Mouse (Mus musculus) heart, embryonic 13.5 days (tissue): ENCODE measurements around the gene Tbc1d10a. TPM values are rescaled to one million over a fixed set of nuclear protein-coding genes. Genes with fewer than 3 reads are reported as not detected.
A peak's percentile ranks its signal among the peaks of the same experiment; 100 is the strongest.

Experiments
- ATAC-seq: fragments of 200-750 bp; cut with Nextera tagmentation; 2 replicates; pipeline ENCODE4 v1.8.0; 2017; ENCODE audit warnings: moderate TSS enrichment; ENCODE audit not compliant: insufficient number of reproducible peaks, low FRiP score, low TSS enrichment; ENCODE audit errors: extremely low read depth
- H3K27ac ChIP-seq: fragments of 300-500 bp; sonication (generic); replicated peaks from 2 replicates; pipeline ENCODE4 v1.5.1; 2015; ENCODE audit warnings: moderate library complexity, mild to moderate bottlenecking, inconsistent platforms
- H3K27me3 ChIP-seq: fragments of 300-500 bp; sonication (generic); replicated peaks from 2 replicates; pipeline ENCODE4 v1.6.1; 2015; ENCODE audit warnings: mild to moderate bottlenecking, inconsistent platforms
- H3K36me3 ChIP-seq: fragments of 300-500 bp; sonication (generic); 2 replicates; pipeline ENCODE4 v1.6.1; 2015; ENCODE audit warnings: mild to moderate bottlenecking, inconsistent platforms
- H3K4me1 ChIP-seq: fragments of 300-500 bp; sonication (generic); 2 replicates; pipeline ENCODE4 v1.6.1; 2015; ENCODE audit warnings: inconsistent platforms
- H3K4me2 ChIP-seq: fragments of 300-500 bp; sonication (generic); 2 replicates; pipeline ENCODE4 v1.6.1; 2015; ENCODE audit warnings: inconsistent platforms, mild to moderate bottlenecking, moderate library complexity
- H3K4me3 ChIP-seq: fragments of 300-500 bp; sonication (generic); 2 replicates; pipeline ENCODE4 v1.5.1; 2015; ENCODE audit warnings: moderate library complexity, mild to moderate bottlenecking, inconsistent platforms
- H3K9ac ChIP-seq: fragments of 300-500 bp; sonication (generic); 2 replicates; pipeline ENCODE4 v1.6.1; 2015; ENCODE audit warnings: inconsistent platforms, mild to moderate bottlenecking, moderate library complexity
- H3K9me3 ChIP-seq: fragments of 300-500 bp; sonication (generic); 2 replicates; pipeline ENCODE4 v1.6.1; 2016; ENCODE audit warnings: inconsistent platforms
- WGBS: fragments of 180-500 bp; shearing (Covaris S2); methylation state at CpG from one replicate; pipeline ENCODE4 v1.1.7; 2015; ENCODE audit warnings: mixed read lengths; 5-methylcytosine and 5-hydroxymethylcytosine counted together
- polyA plus RNA-seq: library from polyadenylated mRNA; unstranded; fragments of >200 nt; fragmentation: Nextera tagmentation; extraction: Ambion mirVana; gene quantifications from 2 replicates; pipeline ENCODE4 v1.2.1, GENCODE M21; 2015

Gene Tbc1d10a
- polyA plus RNA-seq, 1 experiment from 2014 or later, result 13.6 TPM

- Histone ChIP-seq H3K27me3 (no peaks in the 10 kb centered on the region), H3K4me3 (no peak overlapping the region), H3K4me2 (no peak overlapping the region), H3K4me1 (peaks cover 41% of the 10 kb centered on the region), H3K9me3 (no peaks in the 10 kb centered on the region), H3K27ac (peak overlapping the region; percentile 64), H3K9ac (peak overlapping the region; percentile 3; the same call in 1 of the 2 replicates), H3K36me3 (peaks cover 24% of the 10 kb centered on the region)
- 24% methylated on average over 2 of the region's 2 CpGs for WGBS
- ATAC-seq, result no peak
These were observed 17.1 kb downstream of the Tbc1d10a start for GRCm38 (mm10) chr11:4203705-4204074.

- Histone ChIP-seq H3K4me3 (no peak overlapping the region), H3K27ac (no peak overlapping the region), H3K27me3 (no peaks in the 10 kb centered on the region), H3K9me3 (no peaks in the 10 kb centered on the region), H3K4me2 (no peak overlapping the region), H3K4me1 (peaks cover 41% of the 10 kb centered on the region), H3K9ac (no peak overlapping the region), H3K36me3 (peaks cover 38% of the 10 kb centered on the region)
- no peak for ATAC-seq
- 71% methylated on average over 5 of the region's 5 CpGs for WGBS
These were observed 18.6 kb downstream of the Tbc1d10a start for GRCm38 (mm10) chr11:4205097-4205655.

- Histone ChIP-seq H3K4me3 (no peak overlapping the region), H3K4me2 (no peak overlapping the region), H3K27me3 (no peaks in the 10 kb centered on the region), H3K36me3 (peaks cover 46% of the 10 kb centered on the region), H3K4me1 (peaks cover 41% of the 10 kb centered on the region), H3K9ac (no peak overlapping the region), H3K27ac (no peak overlapping the region), H3K9me3 (no peaks in the 10 kb centered on the region)
- WGBS, result 78% methylated on average over 7 of the region's 7 CpGs
- ATAC-seq, result no peak
These were observed 19.4 kb downstream of the Tbc1d10a start for GRCm38 (mm10) chr11:4205951-4206350.

- no peak overlapping the region for H3K9ac ChIP-seq
- peaks cover 41% of the 10 kb centered on the region for H3K4me1 ChIP-seq
- ATAC-seq, result no peak
- H3K36me3 ChIP-seq, result peaks cover 47% of the 10 kb centered on the region
- no peak overlapping the region for H3K27ac ChIP-seq
- no peak overlapping the region for H3K4me2 ChIP-seq
- no peaks in the 10 kb centered on the region for H3K27me3 ChIP-seq
- no peak overlapping the region for H3K4me3 ChIP-seq
- H3K9me3 ChIP-seq, result no peaks in the 10 kb centered on the region
- WGBS, result 38% methylated on average over 6 of the region's 6 CpGs
These were observed 20.0 kb downstream of the Tbc1d10a start for GRCm38 (mm10) chr11:4206563-4206962.

GRCm38 (mm10) chr11:4207655-4208054 is 21.1 kb downstream of the Tbc1d10a start:
- H3K4me1 ChIP-seq, result peaks cover 31% of the 10 kb centered on the region
- no peak for ATAC-seq
- WGBS, result 85% methylated on average over 9 of the region's 9 CpGs

GRCm38 (mm10) chr11:4209556-4209955 is 23.0 kb downstream of the Tbc1d10a start:
- peaks cover 77% of the 10 kb centered on the region for H3K36me3 ChIP-seq
- ATAC-seq, result no peak
- H3K9ac ChIP-seq, result no peak overlapping the region
- H3K27me3 ChIP-seq, result no peaks in the 10 kb centered on the region
- H3K4me1 ChIP-seq, result peaks cover 15% of the 10 kb centered on the region
- WGBS, result 74% methylated on average over 5 of the region's 5 CpGs
- H3K9me3 ChIP-seq, result no peaks in the 10 kb centered on the region
- no peak overlapping the region for H3K27ac ChIP-seq
- H3K4me2 ChIP-seq, result no peak overlapping the region
- H3K4me3 ChIP-seq, result no peak overlapping the region

More at GRCm38 (mm10) chr11:4207655-4208054, 21.1 kb downstream of the Tbc1d10a start:
- no peak overlapping the region for H3K4me3 ChIP-seq
- peaks cover 58% of the 10 kb centered on the region for H3K36me3 ChIP-seq
- no peak overlapping the region for H3K9ac ChIP-seq
- H3K27ac ChIP-seq, result no peak overlapping the region
- H3K4me2 ChIP-seq, result no peak overlapping the region
- H3K27me3 ChIP-seq, result no peaks in the 10 kb centered on the region
- H3K9me3 ChIP-seq, result no peaks in the 10 kb centered on the region

- H3K4me3 ChIP-seq, result no peak overlapping the region
- H3K4me2 ChIP-seq, result no peak overlapping the region
- no peak for ATAC-seq
- H3K27ac ChIP-seq, result no peak overlapping the region
- H3K9me3 ChIP-seq, result no peaks in the 10 kb centered on the region
- WGBS, result 74% methylated on average over 1 of the region's 1 CpGs
- H3K27me3 ChIP-seq, result no peaks in the 10 kb centered on the region
- peaks cover 9% of the 10 kb centered on the region for H3K4me1 ChIP-seq
- H3K36me3 ChIP-seq, result peaks cover 89% of the 10 kb centered on the region
- H3K9ac ChIP-seq, result no peak overlapping the region
These were observed 24.2 kb downstream of the Tbc1d10a start for GRCm38 (mm10) chr11:4210786-4211185.

GRCm38 (mm10) chr11:4213107-4213506 is 26.5 kb downstream of the Tbc1d10a start:
- no peak for ATAC-seq
- Histone ChIP-seq H3K27me3 (peaks cover 7% of the 10 kb centered on the region; the same call in 1 of the 2 replicates), H3K27ac (no peak overlapping the region), H3K9ac (no peak overlapping the region), H3K4me1 (peaks cover 19% of the 10 kb centered on the region), H3K36me3 (peaks cover 71% of the 10 kb centered on the region), H3K9me3 (no peaks in the 10 kb centered on the region), H3K4me3 (no peak overlapping the region), H3K4me2 (no peak overlapping the region)
- WGBS, result 75% methylated on average over 10 of the region's 10 CpGs

GRCm38 (mm10) chr11:4214572-4214971 is 28.0 kb downstream of the Tbc1d10a start:
- Histone ChIP-seq H3K4me3 (no peak overlapping the region), H3K36me3 (peaks cover 56% of the 10 kb centered on the region), H3K27ac (no peak overlapping the region), H3K4me2 (no peak overlapping the region), H3K9ac (no peak overlapping the region), H3K27me3 (peaks cover 20% of the 10 kb centered on the region), H3K9me3 (no peaks in the 10 kb centered on the region), H3K4me1 (peaks cover 32% of the 10 kb centered on the region)
- ATAC-seq, result no peak
- 84% methylated on average over 14 of the region's 14 CpGs for WGBS

GRCm38 (mm10) chr11:4215061-4215460 is 28.5 kb downstream of the Tbc1d10a start:
- peaks cover 22% of the 10 kb centered on the region for H3K27me3 ChIP-seq
- no peaks in the 10 kb centered on the region for H3K9me3 ChIP-seq
- H3K27ac ChIP-seq, result no peak overlapping the region
- no peak for ATAC-seq
- no peak overlapping the region for H3K4me2 ChIP-seq
- H3K36me3 ChIP-seq, result peaks cover 51% of the 10 kb centered on the region
- H3K4me3 ChIP-seq, result no peak overlapping the region
- peaks cover 32% of the 10 kb centered on the region for H3K4me1 ChIP-seq
- 64% methylated on average over 10 of the region's 10 CpGs for WGBS
- H3K9ac ChIP-seq, result no peak overlapping the region

GRCm38 (mm10) chr11:4216248-4217000 is 29.8 kb downstream of the Tbc1d10a start:
- H3K9me3 ChIP-seq, result no peaks in the 10 kb centered on the region
- no peak for ATAC-seq
- peak overlapping the region; percentile 72 for H3K27ac ChIP-seq
- H3K4me3 ChIP-seq, result no peak overlapping the region
- H3K36me3 ChIP-seq, result peaks cover 41% of the 10 kb centered on the region
- H3K4me1 ChIP-seq, result peaks cover 32% of the 10 kb centered on the region
- peak overlapping the region; percentile 41; the same call in 1 of the 2 replicates for H3K9ac ChIP-seq
- WGBS, result 72% methylated on average over 9 of the region's 9 CpGs
- H3K4me2 ChIP-seq, result no peak overlapping the region
- peaks cover 26% of the 10 kb centered on the region for H3K27me3 ChIP-seq
